Mouse (Mus musculus) myocyte (in vitro differentiated cells): ENCODE results near the gene Zdhhc25.

Source experiments
- E2F4 ChIP-seq: IDR thresholded peaks from one replicate; pipeline ENCODE4 v1.6.1; 2011; ENCODE audit warnings: mild to moderate bottlenecking, control low read depth, moderate library complexity; ENCODE audit not compliant: insufficient read depth
- MAX ChIP-seq: IDR thresholded peaks from one replicate; pipeline ENCODE4 v1.6.1; 2011; ENCODE audit warnings: low read depth, mild to moderate bottlenecking, control low read depth
- MYOD1 ChIP-seq, 3 experiments: IDR thresholded peaks; one replicate each; pipeline ENCODE4 v1.6.1; 2011; ENCODE audit warnings: control low read depth in 2 of 3, low read depth in 2 of 3, mild to moderate bottlenecking in 2 of 3, moderate library complexity in 1 of 3; ENCODE audit not compliant: insufficient read length in 2 of 3, control insufficient read depth in 1 of 3
- POLR2A ChIP-seq: IDR thresholded peaks from one replicate; pipeline ENCODE4 v1.6.1; 2011; ENCODE audit warnings: low read depth, mild to moderate bottlenecking, control low read depth, moderate library complexity; ENCODE audit not compliant: insufficient read length
- POLR2AphosphoS2 ChIP-seq: IDR thresholded peaks from one replicate; pipeline ENCODE4 v1.6.1; 2011; ENCODE audit warnings: low read depth, control low read depth; ENCODE audit not compliant: insufficient read length
- REST ChIP-seq: IDR thresholded peaks from one replicate; pipeline ENCODE4 v1.6.1; 2011; ENCODE audit warnings: mild to moderate bottlenecking, control low read depth, moderate library complexity; ENCODE audit not compliant: insufficient read depth, insufficient read length
- SRF ChIP-seq: IDR thresholded peaks from one replicate; pipeline ENCODE4 v1.6.1; 2011; ENCODE audit warnings: low read depth; ENCODE audit not compliant: control insufficient read depth, insufficient read length
- TCF12 ChIP-seq: IDR thresholded peaks from one replicate; pipeline ENCODE4 v1.6.1; 2011; ENCODE audit warnings: mild to moderate bottlenecking, control low read depth; ENCODE audit not compliant: poor library complexity, insufficient read depth, severe bottlenecking
- USF1 ChIP-seq: IDR thresholded peaks from one replicate; pipeline ENCODE4 v1.6.1; 2011; ENCODE audit warnings: low read depth, mild to moderate bottlenecking, control low read depth, moderate library complexity

DNA sequence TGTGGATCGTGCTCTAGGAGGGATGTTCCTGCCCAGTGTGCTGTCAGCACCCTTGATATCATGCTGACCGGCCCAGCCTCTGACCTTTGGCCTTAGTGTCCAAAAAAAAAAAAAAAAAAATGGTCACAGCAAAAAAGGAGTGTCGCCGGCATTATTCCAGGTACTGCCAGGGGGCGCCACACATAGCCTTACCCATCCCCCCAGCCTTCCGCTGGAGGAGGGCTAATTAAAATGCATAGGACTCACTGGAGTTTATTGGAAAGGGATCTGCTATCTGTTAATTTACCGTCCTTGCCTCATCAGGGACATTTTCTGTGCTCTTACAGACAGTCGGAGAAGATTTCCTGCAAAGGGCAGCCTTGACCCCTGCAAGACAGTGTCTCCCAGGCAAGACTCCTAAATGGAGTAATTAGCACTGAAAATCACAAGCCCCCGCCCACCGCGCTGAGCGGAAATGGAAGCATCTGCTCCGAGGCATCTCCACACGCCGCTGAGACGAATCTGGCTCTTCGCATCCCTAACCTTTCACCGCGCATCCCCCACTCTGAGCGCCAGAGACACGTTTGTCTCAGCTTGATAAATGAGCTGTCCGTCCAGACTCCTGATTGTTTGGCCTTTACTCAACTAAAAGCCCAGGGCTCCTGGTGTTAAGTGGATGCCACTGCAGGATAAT is 38.9 kb upstream of the Zdhhc25 start:
- TF ChIP-seq USF1 = no peak
- TF ChIP-seq E2F4 = no peak
- no peak for TF ChIP-seq SRF
- TF ChIP-seq POLR2A = no peak
- TF ChIP-seq MYOD1 (IDR thresholded peaks at IDR 0.05; ENCODE audit: control insufficient read depth in 1 of 3, insufficient read length in 2 of 3, low read depth in 2 of 3) = no peak
- TF ChIP-seq TCF12 = no peak
- TF ChIP-seq MAX = no peak
- TF ChIP-seq REST = no peak
- TF ChIP-seq POLR2AphosphoS2 = no peak
